Mouse (Mus musculus) hindbrain, embryonic 11.5 days (tissue): ENCODE measurements around the gene Atg16l2. TPM values are rescaled to one million over a fixed set of nuclear protein-coding genes. Genes with fewer than 3 reads are reported as not detected.

Experiments used
- ATAC-seq: fragments of 200-750 bp; cut with Nextera tagmentation; 2 replicates; pipeline ENCODE4 v1.8.0; 2017; ENCODE audit warnings: mild to moderate bottlenecking, moderate TSS enrichment, moderate library complexity; ENCODE audit not compliant: low FRiP score
- DNase-seq: peaks from one replicate; pipeline ENCODE4 v3.0.0-alpha.2; 2015; ENCODE audit warnings: low spot score
- H3K27ac ChIP-seq: fragments of 300-500 bp; sonication (generic); 2 replicates; pipeline ENCODE4 v1.5.1; 2014; ENCODE audit warnings: mild to moderate bottlenecking, low read depth, low read length
- H3K27me3 ChIP-seq: fragments of 300-500 bp; sonication (generic); 2 replicates; pipeline ENCODE4 v1.6.1; 2014; ENCODE audit warnings: mild to moderate bottlenecking, low read length, moderate library complexity, mixed read lengths; ENCODE audit not compliant: control insufficient read depth, insufficient read depth
- H3K36me3 ChIP-seq: fragments of 300-500 bp; sonication (generic); 2 replicates; pipeline ENCODE4 v1.6.1; 2014; ENCODE audit warnings: mild to moderate bottlenecking, low read length, moderate library complexity, mixed read lengths; ENCODE audit not compliant: control insufficient read depth, insufficient read depth
- H3K4me1 ChIP-seq: fragments of 300-500 bp; sonication (generic); replicated peaks from 2 replicates; pipeline ENCODE4 v1.6.1; 2014; ENCODE audit warnings: low read length, mixed read lengths; ENCODE audit not compliant: control insufficient read depth, insufficient read depth
- H3K4me2 ChIP-seq: fragments of 300-500 bp; sonication (generic); replicated peaks from 2 replicates; pipeline ENCODE4 v1.6.1; 2014; ENCODE audit warnings: mild to moderate bottlenecking, low read depth, low read length
- H3K4me3 ChIP-seq: fragments of 300-500 bp; sonication (generic); 2 replicates; pipeline ENCODE4 v1.5.1; 2014; ENCODE audit warnings: low read depth, low read length
- H3K9ac ChIP-seq: fragments of 300-500 bp; sonication (generic); 2 replicates; pipeline ENCODE4 v1.6.1; 2014; ENCODE audit warnings: low read depth, low read length
- H3K9me3 ChIP-seq: fragments of 300-500 bp; sonication (generic); 2 replicates; pipeline ENCODE4 v1.6.1; 2016; ENCODE audit warnings: low read length; ENCODE audit not compliant: control insufficient read depth
- WGBS: fragments of 180-500 bp; shearing (Covaris S2); extraction: QIAGEN DNeasy Blood & Tissue Kit; methylation state at CpG from one replicate; pipeline ENCODE4 v1.1.7; 2014; 5-methylcytosine and 5-hydroxymethylcytosine counted together
- polyA plus RNA-seq: library from polyadenylated mRNA; unstranded; fragments of >200 nt; fragmentation: Nextera tagmentation; extraction: Ambion mirVana; gene quantifications from 2 replicates; pipeline ENCODE4 v1.2.1, GENCODE M21; 2014

The Atg16l2 gene
- polyA plus RNA-seq, 1 experiment from 2014 or later, result 10.7 TPM

- no peak overlapping the region for H3K9ac ChIP-seq
These were observed 34.6 kb upstream of the Atg16l2 start for GRCm38 (mm10) chr7:101336686-101337085.

GRCm38 (mm10) chr7:101335228-101335627, 33.2 kb upstream of the Atg16l2 start:
- DNase-seq (no peak), ATAC-seq (no peak)
- H3K9ac ChIP-seq, result no peak overlapping the region
- H3K27ac ChIP-seq, result no peak overlapping the region
- H3K4me2 ChIP-seq, result no peak overlapping the region
- no peak overlapping the region for H3K4me3 ChIP-seq
- H3K9me3 ChIP-seq, result no peaks in the 10 kb centered on the region
- no peaks in the 10 kb centered on the region for H3K27me3 ChIP-seq
- WGBS, result 89% methylated on average over 2 of the region's 2 CpGs
- no peaks in the 10 kb centered on the region for H3K4me1 ChIP-seq
- H3K36me3 ChIP-seq, result no peaks in the 10 kb centered on the region

More at GRCm38 (mm10) chr7:101336686-101337085, 34.6 kb upstream of the Atg16l2 start:
- Histone ChIP-seq H3K36me3 (no peaks in the 10 kb centered on the region), H3K9me3 (no peaks in the 10 kb centered on the region), H3K27ac (no peak overlapping the region), H3K4me3 (no peak overlapping the region), H3K4me1 (no peaks in the 10 kb centered on the region), H3K27me3 (no peaks in the 10 kb centered on the region), H3K4me2 (no peak overlapping the region)
- 74% methylated on average over 3 of the region's 3 CpGs for WGBS
- ATAC-seq (no peak), DNase-seq (no peak)

DNA sequence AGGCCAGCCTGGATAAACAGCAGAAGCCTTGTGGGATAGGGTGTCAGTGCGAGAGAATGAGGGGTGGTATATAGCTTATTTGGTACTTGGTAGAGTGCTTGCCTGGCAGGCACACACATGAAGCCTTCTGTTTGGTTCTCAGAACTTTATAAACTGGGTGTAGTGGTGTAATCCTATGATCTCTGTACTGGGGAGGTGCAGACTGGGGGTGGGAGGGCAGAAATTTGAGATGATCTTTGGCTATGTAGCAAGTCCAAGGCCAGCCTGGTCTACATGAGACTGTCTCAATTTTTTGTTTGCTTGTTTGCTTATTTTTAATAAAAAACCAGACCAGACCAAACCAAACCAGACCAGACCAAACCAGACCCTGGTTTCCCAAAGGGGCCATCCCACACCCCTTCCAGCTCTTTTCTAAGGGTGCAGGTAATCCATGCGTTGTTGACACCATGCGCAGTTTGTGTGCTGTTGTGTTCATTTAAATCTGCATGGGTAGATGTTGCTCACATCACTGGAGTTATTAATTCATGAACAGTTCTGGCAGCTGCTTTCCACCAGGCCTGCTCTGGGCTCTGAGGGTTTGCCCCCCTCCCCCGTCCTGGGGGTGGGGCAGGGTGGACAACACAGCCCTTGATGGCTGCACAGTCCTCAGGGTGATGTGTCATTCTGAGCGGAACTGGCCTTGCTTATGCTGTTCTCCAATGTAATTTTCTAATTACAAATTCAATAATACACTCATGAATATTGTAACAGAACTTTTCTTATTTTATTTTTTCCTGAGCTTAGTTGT, 30.2 kb upstream of the Atg16l2 start:
- 87% methylated on average over 5 of the region's 5 CpGs for WGBS

DNA sequence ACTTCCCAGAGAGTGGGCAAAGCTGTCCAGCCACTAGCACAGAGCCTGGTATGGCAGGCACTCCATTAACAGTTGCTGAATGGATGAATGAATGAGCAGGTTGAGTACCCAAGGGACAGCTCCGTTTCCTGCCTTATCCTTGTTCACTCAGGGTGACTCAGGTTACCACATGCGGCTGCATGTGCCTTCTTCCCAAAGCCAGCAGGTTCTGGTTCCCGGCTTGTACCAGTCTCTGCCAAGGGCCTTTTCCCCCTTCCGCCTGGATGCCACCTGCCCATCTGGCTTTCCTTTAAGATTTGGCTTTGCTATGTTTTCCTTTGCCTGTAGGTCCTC, 28.8 kb upstream of the Atg16l2 start:
- ATAC-seq, result no peak
- WGBS, result 72% methylated on average over 4 of the region's 4 CpGs

More for the DNA sequence above, 30.2 kb upstream of the Atg16l2 start:
- Histone ChIP-seq H3K27me3 (no peaks in the 10 kb centered on the region), H3K9ac (no peak overlapping the region), H3K36me3 (no peaks in the 10 kb centered on the region), H3K4me3 (no peak overlapping the region), H3K9me3 (no peaks in the 10 kb centered on the region), H3K4me2 (no peak overlapping the region), H3K4me1 (no peaks in the 10 kb centered on the region), H3K27ac (no peak overlapping the region)
- no peak for DNase-seq
- ATAC-seq, result no peak

GRCm38 (mm10) chr7:101330074-101330840, 28.2 kb upstream of the Atg16l2 start:
- no peak for ATAC-seq
- Histone ChIP-seq H3K9me3 (no peaks in the 10 kb centered on the region), H3K4me2 (no peak overlapping the region), H3K27me3 (no peaks in the 10 kb centered on the region), H3K27ac (no peak overlapping the region), H3K36me3 (no peaks in the 10 kb centered on the region), H3K4me3 (no peak overlapping the region), H3K4me1 (no peaks in the 10 kb centered on the region), H3K9ac (no peak overlapping the region)
- DNase-seq, result no peak
- WGBS, result 71% methylated on average over 10 of the region's 10 CpGs

More for the DNA sequence above, 28.8 kb upstream of the Atg16l2 start:
- no peak for DNase-seq
- Histone ChIP-seq H3K36me3 (no peaks in the 10 kb centered on the region), H3K4me2 (no peak overlapping the region), H3K27ac (no peak overlapping the region), H3K4me3 (no peak overlapping the region), H3K4me1 (no peaks in the 10 kb centered on the region), H3K9me3 (no peaks in the 10 kb centered on the region), H3K9ac (no peak overlapping the region), H3K27me3 (no peaks in the 10 kb centered on the region)

DNA sequence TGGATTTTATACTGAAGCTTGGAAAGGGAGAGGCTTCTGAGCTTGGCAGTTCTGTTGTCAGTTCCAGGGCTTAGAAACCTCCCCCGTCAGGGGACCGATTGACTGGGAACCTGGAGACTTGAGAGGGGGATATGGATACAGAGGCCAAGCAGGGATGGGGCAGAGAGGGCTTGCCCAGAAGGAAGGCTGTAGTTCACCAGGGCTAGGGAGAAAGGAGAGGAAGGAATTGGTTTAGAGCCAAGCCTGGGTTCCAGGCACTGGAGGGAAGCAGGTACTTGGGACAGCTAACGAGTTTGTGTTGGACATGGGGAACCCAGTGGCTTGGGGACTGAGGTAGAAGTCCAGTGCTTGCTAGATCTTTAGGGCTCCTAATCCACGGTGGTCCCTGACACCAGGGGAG, 27.6 kb upstream of the Atg16l2 start:
- no peaks in the 10 kb centered on the region for H3K4me1 ChIP-seq
- H3K9ac ChIP-seq, result no peak overlapping the region
- no peak for DNase-seq
- no peak overlapping the region for H3K4me2 ChIP-seq
- H3K36me3 ChIP-seq, result no peaks in the 10 kb centered on the region
- no peak overlapping the region for H3K4me3 ChIP-seq
- no peaks in the 10 kb centered on the region for H3K27me3 ChIP-seq
- H3K27ac ChIP-seq, result no peak overlapping the region
- H3K9me3 ChIP-seq, result no peaks in the 10 kb centered on the region
- 71% methylated on average over 4 of the region's 4 CpGs for WGBS
- ATAC-seq, result no peak

DNA sequence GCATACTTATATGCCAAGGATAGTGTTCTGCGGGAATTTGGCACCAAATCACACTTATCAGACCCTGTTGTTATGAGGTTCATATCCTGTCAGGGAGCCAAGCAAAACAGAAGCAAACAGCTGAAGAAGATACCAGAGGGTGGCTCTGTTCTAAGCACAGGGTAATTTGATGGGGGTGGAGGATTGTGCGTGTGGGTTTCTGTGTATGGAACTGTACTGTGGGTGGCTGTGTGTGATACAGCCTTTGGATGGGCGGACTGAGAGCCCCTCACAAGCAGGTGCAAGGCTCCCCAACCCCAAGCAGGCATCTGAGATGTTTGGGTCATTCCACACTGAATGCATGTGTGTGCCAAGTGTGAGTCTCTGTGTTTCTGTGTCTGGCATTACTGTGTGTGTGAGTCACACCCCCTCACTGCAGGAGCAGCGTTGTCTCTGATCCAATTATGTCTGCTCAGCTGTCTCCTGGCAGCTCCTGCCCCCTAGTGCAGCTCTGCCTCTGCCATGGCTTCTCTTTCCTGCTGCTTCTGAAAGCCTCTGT, 26.6 kb upstream of the Atg16l2 start:
- H3K9me3 ChIP-seq, result no peaks in the 10 kb centered on the region
- H3K27ac ChIP-seq, result no peak overlapping the region
- H3K36me3 ChIP-seq, result no peaks in the 10 kb centered on the region
- no peak overlapping the region for H3K4me2 ChIP-seq
- H3K4me1 ChIP-seq, result no peaks in the 10 kb centered on the region
- 76% methylated on average over 4 of the region's 4 CpGs for WGBS
- no peak for DNase-seq
- no peak for ATAC-seq
- no peaks in the 10 kb centered on the region for H3K27me3 ChIP-seq
- H3K9ac ChIP-seq, result 0 out of 2 replicates have a peak overlapping the region, but pooled peaks have one; percentile 16
- H3K4me3 ChIP-seq, result no peak overlapping the region

GRCm38 (mm10) chr7:101327786-101328185, 25.7 kb upstream of the Atg16l2 start:
- 90% methylated on average over 2 of the region's 2 CpGs for WGBS
- Histone ChIP-seq H3K27ac (no peak overlapping the region), H3K27me3 (no peaks in the 10 kb centered on the region), H3K4me3 (no peak overlapping the region), H3K9ac (no peak overlapping the region), H3K9me3 (no peaks in the 10 kb centered on the region), H3K36me3 (no peaks in the 10 kb centered on the region), H3K4me1 (no peaks in the 10 kb centered on the region), H3K4me2 (no peak overlapping the region)
- DNase-seq (no peak), ATAC-seq (no peak)
